Mouse (Mus musculus): Measurements from ENCODE around the gene Ftl1. TPM values are rescaled to one million over a fixed set of nuclear protein-coding genes. Genes with fewer than 3 reads are reported as not detected.
"Not testable (repeated sequence)": the region's sequence is repeated elsewhere in the genome, so short reads cannot be mapped to it uniquely, and the experiment has no call there.

Gene Ftl1
- polyA plus RNA-seq, 1 experiment from 2014 or later = 6,674 TPM

DNA sequence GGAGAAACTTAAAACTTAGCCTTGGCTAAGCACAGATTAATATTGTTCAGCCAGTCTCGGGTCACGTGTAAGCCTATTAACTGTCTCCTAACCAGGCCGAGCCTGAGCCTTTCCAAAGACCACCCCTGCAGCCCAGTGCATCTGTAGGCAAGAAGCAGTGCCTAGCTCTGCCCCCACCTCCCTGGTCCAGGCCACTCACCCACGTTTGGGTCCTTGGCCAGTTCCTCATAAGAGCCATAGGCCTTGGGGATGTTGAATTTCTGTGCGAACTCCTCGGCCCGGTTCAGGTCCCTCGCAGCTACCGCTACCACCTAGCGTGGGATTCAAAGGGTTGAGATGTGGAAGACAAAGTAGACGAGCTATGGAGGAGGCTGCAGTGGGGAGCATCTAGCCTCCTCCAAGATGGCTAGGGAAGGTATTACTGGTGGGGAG, 28.2 kb upstream of the Ftl1 start:
- Histone ChIP-seq H3K27me3 (ENCODE audit: insufficient read depth, low read length) (no peaks in the 10 kb centered on the region), H3K9me3 (replicated peaks; ENCODE audit: low read length) (no peaks in the 10 kb centered on the region), H3K36me3 (ENCODE audit: insufficient read depth, low read length) (peaks cover 3% of the 10 kb centered on the region), H3K4me3 (replicated peaks; ENCODE audit: low read depth, low read length) (peak overlapping the region; percentile 39; the same call in 1 of the 2 replicates), H3K27ac (peak overlapping the region; percentile 71), H3K4me2 (ENCODE audit: low read length) (peak overlapping the region; percentile 73), H3K4me1 (replicated peaks; ENCODE audit: insufficient read depth, low read length) (no peaks in the 10 kb centered on the region; the same call in 1 of the 2 replicates), H3K9ac (ENCODE audit: low read depth, low read length) (peak overlapping the region; percentile 58; the same call in 1 of the 2 replicates)
- TF ChIP-seq CTCF (IDR thresholded peaks at IDR 0.05; ENCODE audit: low read depth) = no peak
- DNase-seq (ENCODE audit: low spot score) (no peak), ATAC-seq (replicated peaks; ENCODE audit: low FRiP score, low read depth) (no peak; the same call in 1 of the 2 replicates)
- WGBS = 47% methylated on average over 11 of the region's 11 CpGs

DNA sequence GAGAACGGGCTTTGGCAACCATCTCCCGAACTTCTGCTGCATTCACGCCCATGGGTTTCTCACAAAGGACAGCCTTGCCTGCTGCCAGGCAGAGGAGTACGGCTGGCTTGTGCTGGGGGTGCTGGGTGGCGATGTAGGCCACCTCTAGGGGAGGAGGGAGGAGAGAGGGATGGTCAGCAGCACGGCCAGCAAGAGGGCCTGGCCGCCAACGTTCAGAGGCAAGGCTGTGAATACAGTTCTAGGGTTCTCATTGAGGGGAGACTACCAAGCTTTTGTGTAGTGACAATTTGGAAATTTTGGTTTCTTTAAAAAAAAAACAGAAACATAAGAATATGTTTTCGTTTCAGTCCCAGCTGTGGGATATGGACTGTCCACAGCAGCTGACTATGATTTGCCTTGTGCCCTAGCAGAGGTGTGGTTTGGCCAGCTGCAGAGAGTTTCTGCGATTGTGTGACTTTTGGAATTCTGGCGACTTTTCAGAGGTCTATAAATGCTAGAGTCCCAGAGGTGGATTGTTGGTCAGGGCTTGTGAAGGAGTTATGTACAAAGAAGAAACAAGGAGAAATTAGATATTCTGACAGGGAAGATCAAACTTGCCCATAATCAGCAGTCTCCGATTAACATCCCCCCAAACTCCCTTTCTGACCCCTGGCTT, 27.2 kb upstream of the Ftl1 start, which contains the start of gene Gm45808:
Gm45808 (minus strand) TSS at position 51 of the 655 bp plus-strand sequence.
- WGBS = 77% methylated on average over 12 of the region's 12 CpGs
- Histone ChIP-seq H3K27me3 (ENCODE audit: insufficient read depth, low read length) (no peaks in the 10 kb centered on the region), H3K4me3 (replicated peaks; ENCODE audit: low read depth, low read length) (no peak within 1 kb of the TSS), H3K4me1 (replicated peaks; ENCODE audit: insufficient read depth, low read length) (no peaks in the 10 kb centered on the region; the same call in 1 of the 2 replicates), H3K27ac (no peak within 1 kb of the TSS), H3K9me3 (replicated peaks; ENCODE audit: low read length) (no peaks in the 10 kb centered on the region), H3K36me3 (ENCODE audit: insufficient read depth, low read length) (no peaks in the 10 kb centered on the region), H3K4me2 (ENCODE audit: low read length) (no peak within 1 kb of the TSS), H3K9ac (ENCODE audit: low read depth, low read length) (no peak within 1 kb of the TSS)
- no peak for DNase-seq (ENCODE audit: low spot score)
- no peak for TF ChIP-seq CTCF (IDR thresholded peaks at IDR 0.05; ENCODE audit: low read depth)
- ATAC-seq (replicated peaks; ENCODE audit: low FRiP score, low read depth) = no peak

GRCm38 (mm10) chr7:45486158-45486557, 26.5 kb upstream of the Ftl1 start:
- H3K9ac ChIP-seq (ENCODE audit: low read depth, low read length) = no peak overlapping the region
- H3K4me1 ChIP-seq (replicated peaks; ENCODE audit: insufficient read depth, low read length) = no peaks in the 10 kb centered on the region; the same call in 1 of the 2 replicates
- no peak overlapping the region for H3K27ac ChIP-seq
- H3K27me3 ChIP-seq (ENCODE audit: insufficient read depth, low read length) = no peaks in the 10 kb centered on the region
- no peaks in the 10 kb centered on the region for H3K36me3 ChIP-seq (ENCODE audit: insufficient read depth, low read length)
- H3K9me3 ChIP-seq (replicated peaks; ENCODE audit: low read length) = no peaks in the 10 kb centered on the region
- no peak for ATAC-seq (replicated peaks; ENCODE audit: low FRiP score, low read depth)
- WGBS = 71% methylated on average over 7 of the region's 7 CpGs
- TF ChIP-seq CTCF (IDR thresholded peaks at IDR 0.05; ENCODE audit: low read depth) = no peak
- DNase-seq (ENCODE audit: low spot score) = no peak
- H3K4me2 ChIP-seq (ENCODE audit: low read length) = no peak overlapping the region
- no peak overlapping the region for H3K4me3 ChIP-seq (replicated peaks; ENCODE audit: low read depth, low read length)

DNA sequence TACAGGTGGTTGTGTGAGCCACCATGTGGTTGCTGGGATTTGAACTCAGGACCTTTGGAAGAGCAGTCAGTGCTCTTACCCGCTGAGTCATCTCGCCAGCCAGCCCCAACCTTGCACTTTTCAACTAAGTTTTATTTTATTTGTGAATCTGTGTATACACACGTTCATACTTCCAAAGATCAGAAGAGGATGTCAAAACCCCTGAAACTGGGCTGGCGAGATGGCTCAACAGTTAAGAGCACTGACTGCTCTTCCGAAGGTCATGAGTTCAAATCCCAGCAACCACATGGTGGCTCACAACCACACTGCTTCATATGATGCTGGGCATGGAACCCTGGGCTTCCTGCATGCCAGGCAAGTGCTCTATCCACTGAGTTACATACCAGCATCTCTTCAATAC, 25.3 kb upstream of the Ftl1 start:
- WGBS = 93% methylated on average over 5 of the region's 5 CpGs
- H3K36me3 ChIP-seq (ENCODE audit: insufficient read depth, low read length); H3K4me1 ChIP-seq (replicated peaks; ENCODE audit: insufficient read depth, low read length): not testable (repeated sequence)

GRCm38 (mm10) chr7:45482166-45482565, 22.5 kb upstream of the Ftl1 start:
- no peaks in the 10 kb centered on the region for H3K36me3 ChIP-seq (ENCODE audit: insufficient read depth, low read length)
- no peak overlapping the region for H3K4me2 ChIP-seq (ENCODE audit: low read length)
- 87% methylated on average over 1 of the region's 1 CpGs for WGBS
- ATAC-seq (replicated peaks; ENCODE audit: low FRiP score, low read depth) (no peak), DNase-seq (ENCODE audit: low spot score) (no peak)
- no peak overlapping the region for H3K4me3 ChIP-seq (replicated peaks; ENCODE audit: low read depth, low read length)
- H3K27me3 ChIP-seq (ENCODE audit: insufficient read depth, low read length) = no peaks in the 10 kb centered on the region
- no peak for TF ChIP-seq CTCF (IDR thresholded peaks at IDR 0.05; ENCODE audit: low read depth)
- H3K9me3 ChIP-seq (replicated peaks; ENCODE audit: low read length) = no peaks in the 10 kb centered on the region
- H3K27ac ChIP-seq = no peak overlapping the region
- no peak overlapping the region for H3K9ac ChIP-seq (ENCODE audit: low read depth, low read length)
- no peaks in the 10 kb centered on the region for H3K4me1 ChIP-seq (replicated peaks; ENCODE audit: insufficient read depth, low read length)

More for the DNA sequence above, 25.3 kb upstream of the Ftl1 start:
- H3K27ac ChIP-seq; H3K9me3 ChIP-seq (replicated peaks; ENCODE audit: low read length); H3K4me3 ChIP-seq (replicated peaks; ENCODE audit: low read depth, low read length); DNase-seq (ENCODE audit: low spot score); ATAC-seq (replicated peaks; ENCODE audit: low FRiP score, low read depth); H3K27me3 ChIP-seq (ENCODE audit: insufficient read depth, low read length); H3K4me2 ChIP-seq (ENCODE audit: low read length); H3K9ac ChIP-seq (ENCODE audit: low read depth, low read length): not testable (repeated sequence)

DNA sequence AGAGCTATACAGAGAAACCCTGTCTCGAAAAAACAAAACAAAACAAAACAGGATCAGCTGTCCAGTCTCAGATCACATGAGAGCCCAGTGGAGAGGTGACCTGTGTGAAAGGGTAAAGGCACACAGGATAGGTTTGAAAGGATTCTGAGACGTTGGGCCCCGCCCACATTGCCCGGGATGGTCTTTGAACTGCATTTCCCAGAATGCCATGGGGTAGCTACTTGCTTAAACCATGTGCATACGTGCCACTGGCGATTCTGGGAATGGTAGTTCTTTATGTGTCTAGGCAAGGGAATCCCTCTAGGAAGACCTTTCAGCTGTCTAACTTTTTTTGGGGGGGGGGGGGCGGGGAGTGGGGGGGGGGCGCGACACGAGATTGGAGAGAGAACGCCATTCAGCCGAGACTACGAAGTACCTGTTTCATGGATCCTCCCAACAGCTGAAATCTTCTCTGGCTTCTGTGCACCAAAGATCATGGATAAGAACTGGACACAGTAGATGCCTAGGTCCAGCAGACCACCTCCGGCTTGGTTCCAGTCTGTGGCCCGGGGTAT, 21.8 kb upstream of the Ftl1 start, which contains the start of gene Tulp2:
Tulp2 (plus strand) TSS at position 504 of the 554 bp plus-strand sequence.
- 52% methylated on average over 15 of the region's 15 CpGs for WGBS
- peak; percentile 69 for ATAC-seq (replicated peaks; ENCODE audit: low FRiP score, low read depth)

DNA sequence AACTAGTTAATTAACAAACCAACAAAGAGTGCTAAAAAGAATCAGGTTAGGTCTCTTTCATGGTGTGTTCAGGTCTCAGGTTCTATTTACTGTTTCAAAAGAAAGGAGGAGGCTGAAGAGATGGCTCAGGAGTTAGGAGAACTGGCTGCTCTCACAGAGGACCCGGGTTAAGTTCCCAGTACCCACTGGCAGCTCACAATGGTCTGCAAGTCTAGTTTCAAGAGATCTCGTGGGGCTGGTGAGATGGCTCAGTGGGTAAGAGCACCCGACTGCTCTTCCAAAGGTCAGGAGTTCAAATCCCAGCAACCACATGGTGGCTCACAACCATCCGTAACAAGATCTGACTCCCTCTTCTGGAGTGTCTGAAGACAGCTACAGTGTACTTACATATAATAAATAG, 20.6 kb upstream of the Ftl1 start:
- DNase-seq (ENCODE audit: low spot score); H3K36me3 ChIP-seq (ENCODE audit: insufficient read depth, low read length); ATAC-seq (replicated peaks; ENCODE audit: low FRiP score, low read depth); H3K4me3 ChIP-seq (replicated peaks; ENCODE audit: low read depth, low read length); H3K9me3 ChIP-seq (replicated peaks; ENCODE audit: low read length); H3K4me1 ChIP-seq (replicated peaks; ENCODE audit: insufficient read depth, low read length); H3K4me2 ChIP-seq (ENCODE audit: low read length); H3K27ac ChIP-seq; H3K9ac ChIP-seq (ENCODE audit: low read depth, low read length); H3K27me3 ChIP-seq (ENCODE audit: insufficient read depth, low read length): not testable (repeated sequence)
- WGBS = 79% methylated on average over 3 of the region's 4 CpGs

More for the DNA sequence above, 21.8 kb upstream of the Ftl1 start, which contains the start of gene Tulp2:
- H3K9ac ChIP-seq (ENCODE audit: low read depth, low read length) = no peak within 1 kb of the TSS
- H3K27me3 ChIP-seq (ENCODE audit: insufficient read depth, low read length) = no peaks in the 10 kb centered on the region
- no peaks in the 10 kb centered on the region for H3K4me1 ChIP-seq (replicated peaks; ENCODE audit: insufficient read depth, low read length)
- no peaks in the 10 kb centered on the region for H3K9me3 ChIP-seq (replicated peaks; ENCODE audit: low read length)
- no peak within 1 kb of the TSS for H3K4me3 ChIP-seq (replicated peaks; ENCODE audit: low read depth, low read length)
- no peak for TF ChIP-seq CTCF (IDR thresholded peaks at IDR 0.05; ENCODE audit: low read depth)
- H3K27ac ChIP-seq = no peak within 1 kb of the TSS
- H3K4me2 ChIP-seq (ENCODE audit: low read length) = no peak within 1 kb of the TSS
- H3K36me3 ChIP-seq (ENCODE audit: insufficient read depth, low read length) = no peaks in the 10 kb centered on the region
- peak; percentile 81 for DNase-seq (ENCODE audit: low spot score)

Measured in kidney, postnatal 0 days (tissue).